Mouse (Mus musculus): ENCODE measurements at regions not wholly inside any gene's neighbourhood (a gene's known extent, or its start where the extent isn't known, plus 50 kb on each side); places are given as distances from the start of the nearest gene placed in this dataset.

DNA sequence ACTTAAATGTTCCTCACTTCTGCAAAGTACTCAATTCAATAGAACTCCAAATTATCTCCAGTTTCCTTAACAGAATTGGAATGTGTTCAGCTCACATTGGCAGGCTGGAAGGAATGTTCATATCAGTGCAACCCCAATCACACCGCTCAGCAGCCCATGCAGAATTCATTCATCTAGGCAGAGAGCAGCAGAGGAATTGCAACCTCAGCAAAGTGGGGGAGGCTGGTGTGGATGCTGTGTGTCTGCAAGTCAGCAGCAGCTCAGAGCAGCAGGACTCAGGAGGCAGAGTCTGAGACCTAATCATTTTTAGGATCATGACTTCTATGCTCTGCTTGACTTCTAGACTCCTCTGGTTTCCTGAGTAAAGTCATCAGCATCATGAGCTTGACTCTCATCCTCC is 100.7 kb upstream of the Chrna7 start:
- no peak for DNase-seq (ENCODE audit: low spot score in 2 of 2)

DNA sequence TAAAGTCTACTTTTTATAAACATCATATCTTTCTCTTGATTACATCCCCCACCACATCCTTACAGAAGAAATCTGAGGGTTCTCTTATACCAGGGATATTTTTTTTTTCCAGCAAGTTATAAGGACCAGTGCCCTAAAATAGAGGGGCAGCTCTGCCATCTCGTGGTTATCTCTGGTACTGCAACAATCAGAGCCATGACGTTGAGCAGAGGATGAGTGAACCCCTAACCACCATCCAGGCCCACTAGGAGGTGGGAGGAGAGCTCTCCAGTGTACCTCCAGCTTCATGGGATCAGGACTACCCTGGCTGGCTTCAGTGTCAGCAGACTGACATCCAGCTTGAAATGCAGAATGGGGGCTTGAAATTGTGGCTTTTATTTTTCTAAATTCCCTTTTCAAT is 107.2 kb upstream of the Chrna7 start:
- DNase-seq (ENCODE audit: low spot score in 2 of 2), result peak; percentile 74 to 84

DNA sequence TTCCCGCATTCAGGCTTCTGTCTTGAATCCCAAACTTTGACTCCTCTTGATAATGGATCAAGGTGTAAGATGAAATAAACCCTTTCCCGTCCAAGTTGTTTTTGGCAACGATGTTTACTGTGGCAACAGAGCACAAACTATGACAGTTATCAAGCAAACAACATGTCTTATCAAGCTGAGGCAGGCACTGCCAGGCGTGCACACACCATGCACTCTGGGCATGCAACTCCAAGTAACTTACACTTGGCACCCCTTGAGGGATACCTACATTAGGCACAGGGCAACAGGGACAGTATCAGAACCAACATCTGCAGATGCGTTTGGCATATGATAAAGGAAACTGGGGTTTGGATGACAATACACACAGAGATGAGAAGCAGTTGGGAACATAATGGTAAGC is 108.8 kb upstream of the Chrna7 start:
- no peak for DNase-seq (ENCODE audit: low spot score in 2 of 2)

DNA sequence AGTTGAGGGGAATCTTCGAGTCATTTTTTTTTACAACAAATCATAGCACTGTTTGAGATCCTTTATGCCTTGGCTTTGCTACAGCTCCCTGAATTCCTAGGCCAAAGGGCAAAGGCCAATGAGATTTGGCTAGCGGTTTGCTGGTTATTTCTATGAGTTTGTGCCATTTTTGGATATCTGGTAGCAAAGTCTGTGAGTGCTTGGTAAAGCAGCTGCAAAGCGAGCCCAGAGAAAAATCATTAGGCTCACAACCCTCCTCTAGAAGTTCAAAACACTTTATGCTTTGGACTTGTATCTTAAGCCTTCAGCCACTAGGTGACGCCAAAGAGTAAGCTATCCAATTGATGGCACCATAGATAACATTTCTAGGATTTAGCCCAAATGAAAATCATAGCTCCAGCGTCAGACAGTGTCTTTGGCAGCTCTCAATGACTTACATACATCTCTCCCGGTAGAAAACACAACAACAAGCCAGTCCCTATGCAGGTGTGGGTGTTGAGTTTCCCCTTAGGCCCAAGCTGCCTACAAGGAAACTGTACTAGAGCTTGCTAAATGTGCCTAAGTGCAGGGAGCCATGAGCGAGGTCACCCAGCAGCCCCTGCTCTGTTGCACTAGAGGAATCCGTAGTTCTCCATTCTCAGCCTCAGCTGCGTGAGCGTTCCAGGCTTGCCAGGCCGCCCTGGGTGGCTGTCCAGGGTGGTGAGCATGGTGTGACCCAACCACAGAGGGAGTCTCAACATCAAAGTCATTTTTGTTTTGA is 109.8 kb upstream of the Chrna7 start:
- DNase-seq (ENCODE audit: low spot score in 2 of 2), result peak; percentile 81 to 83

DNA sequence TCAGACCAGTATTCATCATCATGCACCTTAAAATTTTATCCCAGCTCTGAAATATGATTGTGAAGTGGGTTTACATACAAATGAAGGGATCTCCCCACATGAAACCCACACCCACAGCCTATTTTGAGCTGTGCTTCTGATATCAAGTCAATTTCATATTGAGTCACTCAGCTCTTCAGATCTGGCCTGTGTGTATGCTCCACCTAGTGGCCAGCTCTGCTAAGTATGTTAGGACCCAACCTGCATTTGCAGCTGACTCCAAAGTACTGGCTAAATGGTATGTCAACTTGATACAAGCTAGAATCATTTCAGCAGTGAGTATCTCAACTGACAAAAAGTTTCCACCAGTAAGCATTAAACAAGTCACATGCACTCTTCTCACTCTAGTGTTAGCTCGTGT is 109.4 kb upstream of the Otud7a start:
- DNase-seq (ENCODE audit: low spot score in 2 of 2), result peak; percentile 43 to 44

DNA sequence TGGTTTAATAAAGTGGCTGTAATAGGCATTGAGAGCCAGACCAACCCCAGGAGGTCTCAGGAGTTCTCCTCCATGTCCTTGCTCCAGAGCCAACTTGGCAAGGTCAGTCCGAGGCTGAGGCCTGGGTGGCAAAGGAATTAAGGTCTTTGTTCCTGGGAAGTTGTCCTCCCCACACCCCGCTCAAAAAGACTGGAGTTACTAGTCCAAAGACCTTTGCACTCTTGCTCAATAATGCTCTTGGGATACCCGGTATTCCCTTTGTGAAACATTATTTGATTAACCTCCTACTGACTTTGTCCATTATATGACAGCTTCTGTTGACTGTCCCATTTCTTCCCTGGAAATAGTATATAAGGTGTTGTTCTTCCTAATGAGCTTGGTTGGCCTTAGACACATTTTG is 108.5 kb upstream of the Otud7a start:
- DNase-seq (ENCODE audit: low spot score in 2 of 2), result no peak

DNA sequence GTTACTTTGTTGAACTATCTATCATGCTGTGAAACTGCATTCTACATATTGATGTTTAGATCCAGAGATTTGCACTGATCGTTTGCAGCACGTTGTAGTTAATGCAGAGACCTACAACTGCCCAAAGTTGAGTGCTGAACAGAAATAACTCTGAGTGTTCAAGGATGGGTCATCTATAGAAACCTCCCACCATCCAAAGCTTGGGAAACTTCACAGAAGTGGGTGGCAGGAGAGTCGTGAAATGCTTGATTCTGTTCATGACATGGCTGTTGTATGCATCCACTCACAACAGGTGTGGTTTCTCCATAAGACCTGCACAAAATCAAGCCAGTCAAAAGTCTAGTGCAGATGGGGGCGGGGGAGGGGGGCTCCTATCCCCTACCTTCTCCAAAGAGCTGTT is 102.8 kb upstream of the Otud7a start:
- DNase-seq (ENCODE audit: low spot score in 2 of 2), result no peak

DNA sequence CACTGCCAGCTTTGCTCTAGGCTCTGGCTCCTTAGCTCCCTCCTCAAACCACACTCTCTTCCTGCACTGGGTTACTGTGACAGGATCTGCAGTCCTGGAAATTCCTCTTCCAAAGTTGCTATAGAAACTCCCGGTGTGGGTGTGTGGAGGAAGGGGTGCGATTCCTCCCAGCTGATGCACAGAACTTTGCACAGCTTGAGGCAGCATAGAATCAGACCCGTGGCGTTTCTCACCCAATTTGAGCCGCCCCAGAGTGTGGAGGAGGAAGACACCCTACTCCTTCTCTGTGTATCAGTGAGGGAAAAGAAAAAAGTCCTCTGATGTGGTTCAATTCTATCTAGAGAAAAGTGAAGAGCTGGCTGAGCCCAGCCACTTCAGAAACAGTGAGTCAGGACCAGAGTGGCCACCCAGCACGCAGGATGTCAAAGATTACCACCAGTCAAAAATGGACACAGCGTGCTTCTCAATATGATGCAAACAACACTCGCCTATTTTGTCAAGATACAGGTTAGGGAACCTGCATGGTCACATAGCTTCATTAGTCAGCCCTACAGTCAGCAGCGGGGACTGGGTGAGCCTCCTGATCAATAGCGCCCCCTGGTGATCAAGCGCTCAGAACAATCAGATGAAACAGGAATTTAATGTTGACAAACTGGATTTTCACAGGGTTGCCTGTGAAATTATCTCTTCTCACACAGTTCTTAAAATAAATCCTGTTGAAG is 98.7 kb upstream of the Otud7a start:
- DNase-seq (ENCODE audit: low spot score in 2 of 2), result peak; percentile 87 to 93

DNA sequence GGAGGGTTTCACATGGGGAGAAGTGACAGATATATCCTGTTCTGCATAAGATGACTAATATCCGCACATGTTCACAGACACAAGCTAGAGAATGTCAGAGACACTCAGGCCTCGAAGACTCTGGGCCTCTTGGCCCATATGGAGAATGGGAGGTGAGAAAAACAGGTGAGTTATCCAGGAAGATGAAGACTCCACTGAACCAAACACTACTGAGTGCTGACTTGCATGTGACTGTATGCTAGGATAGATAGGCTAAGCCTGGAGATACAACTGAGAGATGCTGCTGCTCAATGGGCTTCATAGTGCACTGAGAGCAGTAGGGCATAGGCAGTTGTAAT is 98.2 kb upstream of the Otud7a start:
- no peak for DNase-seq (ENCODE audit: low spot score in 2 of 2)
